Mouse (Mus musculus): Measurements from ENCODE around the gene Hyal3. TPM values are rescaled to one million over a fixed set of nuclear protein-coding genes. Genes with fewer than 3 reads are reported as not detected.
A peak's percentile ranks its signal among the peaks of the same experiment; 100 is the strongest.

Gene Hyal3
- polyA plus RNA-seq, 1 experiment from 2014 or later = 0.24 TPM

DNA sequence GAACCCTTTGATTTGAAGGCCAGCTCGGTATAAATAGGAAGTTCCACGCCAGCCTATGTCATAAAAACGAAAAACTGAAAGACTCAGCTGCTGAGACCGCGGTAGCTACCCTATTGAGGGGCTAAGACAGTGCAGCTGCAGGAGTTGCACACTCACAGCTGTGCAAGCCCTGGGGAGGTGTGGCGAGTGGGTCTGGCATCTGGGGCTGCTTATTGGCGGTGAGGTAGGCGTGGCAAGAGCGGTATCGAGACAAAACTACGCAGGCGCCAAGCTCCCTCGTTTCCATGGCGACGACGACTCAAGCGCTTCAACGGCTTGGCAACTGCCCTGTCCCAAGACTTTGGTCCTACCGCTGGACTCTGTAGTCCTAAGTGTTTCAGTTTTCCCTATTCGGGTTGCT, 33.6 kb upstream of the Hyal3 start, which contains the start of gene Zmynd10:
Zmynd10 (plus strand) TSS at position 273 of the 400 bp plus-strand sequence.
- H3K36me3 ChIP-seq (ENCODE audit: control insufficient read depth, insufficient read depth, low read length) = peaks cover 2% of the 10 kb centered on the region; the same call in 1 of the 2 replicates
- H3K9ac ChIP-seq (ENCODE audit: low read length) = no peak within 1 kb of the TSS
- H3K4me2 ChIP-seq (ENCODE audit: low read depth) = peak within 1 kb of the TSS; percentile 29
- H3K4me3 ChIP-seq (ENCODE audit: low read depth, low read length) = no peak within 1 kb of the TSS
- 4% methylated on average over 20 of the region's 20 CpGs for WGBS
- peaks cover 24% of the 10 kb centered on the region for H3K27me3 ChIP-seq (ENCODE audit: control insufficient read depth, insufficient read depth, low read length)
- no peak within 1 kb of the TSS for H3K27ac ChIP-seq (ENCODE audit: low read depth, low read length)
- DNase-seq (ENCODE audit: low spot score) (peak; percentile 88), ATAC-seq (ENCODE audit: insufficient read depth, low FRiP score, low TSS enrichment) (peak; percentile 52)
- H3K9me3 ChIP-seq (ENCODE audit: control insufficient read depth, low read length) = no peaks in the 10 kb centered on the region
- H3K4me1 ChIP-seq (ENCODE audit: control insufficient read depth, insufficient read depth, low read length) = peaks cover 28% of the 10 kb centered on the region

GRCm38 (mm10) chr9:107547957-107548356, 32.7 kb upstream of the Hyal3 start:
- H3K27me3 ChIP-seq (ENCODE audit: control insufficient read depth, insufficient read depth, low read length) = peaks cover 29% of the 10 kb centered on the region
- no peak overlapping the region for H3K4me3 ChIP-seq (ENCODE audit: low read depth, low read length)
- H3K9me3 ChIP-seq (ENCODE audit: control insufficient read depth, low read length) = no peaks in the 10 kb centered on the region
- ATAC-seq (ENCODE audit: insufficient read depth, low FRiP score, low TSS enrichment) (no peak), DNase-seq (ENCODE audit: low spot score) (no peak)
- H3K36me3 ChIP-seq (ENCODE audit: control insufficient read depth, insufficient read depth, low read length) = peaks cover 2% of the 10 kb centered on the region; the same call in 1 of the 2 replicates
- no peak overlapping the region for H3K27ac ChIP-seq (ENCODE audit: low read depth, low read length)
- no peak overlapping the region for H3K9ac ChIP-seq (ENCODE audit: low read length)
- H3K4me1 ChIP-seq (ENCODE audit: control insufficient read depth, insufficient read depth, low read length) = peaks cover 21% of the 10 kb centered on the region
- no peak overlapping the region for H3K4me2 ChIP-seq (ENCODE audit: low read depth)
- 88% methylated on average over 5 of the region's 5 CpGs for WGBS

- H3K4me1 ChIP-seq (ENCODE audit: control insufficient read depth, insufficient read depth, low read length) = peaks cover 26% of the 10 kb centered on the region
- no peak overlapping the region for H3K9ac ChIP-seq (ENCODE audit: low read length)
- DNase-seq (ENCODE audit: low spot score) (no peak), ATAC-seq (ENCODE audit: insufficient read depth, low FRiP score, low TSS enrichment) (no peak)
- no peak overlapping the region for H3K27ac ChIP-seq (ENCODE audit: low read depth, low read length)
- 88% methylated on average over 10 of the region's 10 CpGs for WGBS
- H3K4me3 ChIP-seq (ENCODE audit: low read depth, low read length) = no peak overlapping the region
- peaks cover 30% of the 10 kb centered on the region for H3K27me3 ChIP-seq (ENCODE audit: control insufficient read depth, insufficient read depth, low read length)
- no peaks in the 10 kb centered on the region for H3K9me3 ChIP-seq (ENCODE audit: control insufficient read depth, low read length)
- H3K4me2 ChIP-seq (ENCODE audit: low read depth) = no peak overlapping the region
- peaks cover 2% of the 10 kb centered on the region; the same call in 1 of the 2 replicates for H3K36me3 ChIP-seq (ENCODE audit: control insufficient read depth, insufficient read depth, low read length)
Observed at GRCm38 (mm10) chr9:107548820-107549219, 31.8 kb upstream of the Hyal3 start.

GRCm38 (mm10) chr9:107549297-107550074, 31.1 kb upstream of the Hyal3 start:
- WGBS = 91% methylated on average over 20 of the region's 20 CpGs
- H3K4me1 ChIP-seq (ENCODE audit: control insufficient read depth, insufficient read depth, low read length) = peaks cover 27% of the 10 kb centered on the region
- H3K27me3 ChIP-seq (ENCODE audit: control insufficient read depth, insufficient read depth, low read length) = peaks cover 30% of the 10 kb centered on the region

GRCm38 (mm10) chr9:107550491-107551116, 30.0 kb upstream of the Hyal3 start:
- H3K4me1 ChIP-seq (ENCODE audit: control insufficient read depth, insufficient read depth, low read length) = peaks cover 32% of the 10 kb centered on the region
- 0 out of 2 replicates have a peak overlapping the region, but pooled peaks have one; percentile 1 for H3K9ac ChIP-seq (ENCODE audit: low read length)
- peaks cover 30% of the 10 kb centered on the region for H3K27me3 ChIP-seq (ENCODE audit: control insufficient read depth, insufficient read depth, low read length)
- H3K36me3 ChIP-seq (ENCODE audit: control insufficient read depth, insufficient read depth, low read length) = no peaks in the 10 kb centered on the region
- H3K4me3 ChIP-seq (ENCODE audit: low read depth, low read length) = peak overlapping the region; percentile 40; the same call in 1 of the 2 replicates
- H3K27ac ChIP-seq (ENCODE audit: low read depth, low read length) = no peak overlapping the region
- no peak for ATAC-seq (ENCODE audit: insufficient read depth, low FRiP score, low TSS enrichment)
- peak overlapping the region; percentile 70 for H3K4me2 ChIP-seq (ENCODE audit: low read depth)
- H3K9me3 ChIP-seq (ENCODE audit: control insufficient read depth, low read length) = no peaks in the 10 kb centered on the region
- WGBS = 22% methylated on average over 23 of the region's 23 CpGs
- DNase-seq (ENCODE audit: low spot score) = no peak

More at GRCm38 (mm10) chr9:107549297-107550074, 31.1 kb upstream of the Hyal3 start:
- Histone ChIP-seq H3K27ac (ENCODE audit: low read depth, low read length) (no peak overlapping the region), H3K9me3 (ENCODE audit: control insufficient read depth, low read length) (no peaks in the 10 kb centered on the region), H3K4me2 (ENCODE audit: low read depth) (no peak overlapping the region), H3K9ac (ENCODE audit: low read length) (no peak overlapping the region), H3K4me3 (ENCODE audit: low read depth, low read length) (no peak overlapping the region), H3K36me3 (ENCODE audit: control insufficient read depth, insufficient read depth, low read length) (peaks cover 2% of the 10 kb centered on the region; the same call in 1 of the 2 replicates)
- ATAC-seq (ENCODE audit: insufficient read depth, low FRiP score, low TSS enrichment) (no peak), DNase-seq (ENCODE audit: low spot score) (no peak)

GRCm38 (mm10) chr9:107551117-107551889, 29.3 kb upstream of the Hyal3 start, which contains the start of gene Rassf1:
TSS of gene Rassf1 (plus strand) at chr9:107551555.
- Histone ChIP-seq H3K27ac (ENCODE audit: low read depth, low read length) (peak within 1 kb of the TSS; percentile 15; the same call in 1 of the 2 replicates), H3K9ac (ENCODE audit: low read length) (peak within 1 kb of the TSS; percentile 52), H3K4me3 (ENCODE audit: low read depth, low read length) (peak within 1 kb of the TSS; percentile 40), H3K36me3 (ENCODE audit: control insufficient read depth, insufficient read depth, low read length) (no peaks in the 10 kb centered on the region), H3K27me3 (ENCODE audit: control insufficient read depth, insufficient read depth, low read length) (peaks cover 30% of the 10 kb centered on the region), H3K4me1 (ENCODE audit: control insufficient read depth, insufficient read depth, low read length) (peaks cover 39% of the 10 kb centered on the region), H3K9me3 (ENCODE audit: control insufficient read depth, low read length) (no peaks in the 10 kb centered on the region), H3K4me2 (ENCODE audit: low read depth) (peak within 1 kb of the TSS; percentile 70)
- ATAC-seq (ENCODE audit: insufficient read depth, low FRiP score, low TSS enrichment) (no peak), DNase-seq (ENCODE audit: low spot score) (peak; percentile 67)
- WGBS = 1% methylated on average over 53 of the region's 63 CpGs

GRCm38 (mm10) chr9:107551890-107552355, 28.7 kb upstream of the Hyal3 start:
- peaks cover 37% of the 10 kb centered on the region for H3K4me1 ChIP-seq (ENCODE audit: control insufficient read depth, insufficient read depth, low read length)
- peaks cover 30% of the 10 kb centered on the region for H3K27me3 ChIP-seq (ENCODE audit: control insufficient read depth, insufficient read depth, low read length)
- no peaks in the 10 kb centered on the region for H3K9me3 ChIP-seq (ENCODE audit: control insufficient read depth, low read length)
- H3K9ac ChIP-seq (ENCODE audit: low read length) = peak overlapping the region; percentile 52
- peak overlapping the region; percentile 70 for H3K4me2 ChIP-seq (ENCODE audit: low read depth)
- peak overlapping the region; percentile 40 for H3K4me3 ChIP-seq (ENCODE audit: low read depth, low read length)
- ATAC-seq (ENCODE audit: insufficient read depth, low FRiP score, low TSS enrichment) (no peak), DNase-seq (ENCODE audit: low spot score) (no peak)
- peak overlapping the region; percentile 15; the same call in 1 of the 2 replicates for H3K27ac ChIP-seq (ENCODE audit: low read depth, low read length)
- no peaks in the 10 kb centered on the region for H3K36me3 ChIP-seq (ENCODE audit: control insufficient read depth, insufficient read depth, low read length)
- WGBS = 10% methylated on average over 8 of the region's 8 CpGs

DNA sequence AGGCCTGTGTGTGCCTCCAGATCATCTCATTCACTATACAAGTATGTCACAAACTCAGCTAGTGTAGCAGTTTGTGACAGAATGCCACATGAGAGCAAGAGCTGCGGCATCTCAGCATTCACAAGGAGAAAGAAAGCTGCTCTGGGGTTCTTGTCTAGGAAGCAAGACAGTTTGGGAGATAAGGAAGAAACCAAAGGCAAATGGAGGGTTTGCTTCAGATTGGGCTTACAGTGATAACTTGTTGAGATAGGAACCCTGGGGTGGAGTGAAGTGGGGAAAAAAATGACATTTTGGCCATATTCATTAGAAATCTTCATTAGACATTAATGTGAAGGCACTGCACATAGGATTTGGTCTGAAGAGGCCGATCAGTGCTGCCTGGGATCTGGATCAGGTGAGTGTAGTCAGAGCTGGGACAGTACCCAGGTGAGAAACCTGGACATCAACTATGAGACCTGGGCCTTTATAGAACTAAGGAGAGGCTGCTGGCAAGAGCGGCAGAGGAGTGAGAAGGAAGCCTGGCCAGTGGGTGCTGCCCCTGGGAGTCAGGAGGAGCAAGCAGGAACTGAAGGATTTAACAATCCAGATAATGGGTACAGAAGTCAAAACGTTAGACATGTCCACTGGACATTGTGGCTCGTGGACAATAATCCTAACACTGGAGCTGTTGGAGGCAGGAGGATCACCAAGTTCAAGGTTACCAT, 27.8 kb upstream of the Hyal3 start:
- Histone ChIP-seq H3K4me2 (ENCODE audit: low read depth) (no peak overlapping the region; the same call in 1 of the 2 replicates), H3K9ac (ENCODE audit: low read length) (no peak overlapping the region)

More for the DNA sequence above, 27.8 kb upstream of the Hyal3 start:
- H3K27ac ChIP-seq (ENCODE audit: low read depth, low read length) = no peak overlapping the region
- no peak for DNase-seq (ENCODE audit: low spot score)
- H3K36me3 ChIP-seq (ENCODE audit: control insufficient read depth, insufficient read depth, low read length) = peaks cover 5% of the 10 kb centered on the region
- H3K27me3 ChIP-seq (ENCODE audit: control insufficient read depth, insufficient read depth, low read length) = peaks cover 30% of the 10 kb centered on the region
- no peak overlapping the region for H3K4me3 ChIP-seq (ENCODE audit: low read depth, low read length)
- WGBS = 77% methylated on average over 5 of the region's 5 CpGs
- no peaks in the 10 kb centered on the region for H3K9me3 ChIP-seq (ENCODE audit: control insufficient read depth, low read length)
- peaks cover 31% of the 10 kb centered on the region for H3K4me1 ChIP-seq (ENCODE audit: control insufficient read depth, insufficient read depth, low read length)
- ATAC-seq (ENCODE audit: insufficient read depth, low FRiP score, low TSS enrichment) = no peak
